Mouse (Mus musculus): ENCODE results near the gene Dlx3.

DNA sequence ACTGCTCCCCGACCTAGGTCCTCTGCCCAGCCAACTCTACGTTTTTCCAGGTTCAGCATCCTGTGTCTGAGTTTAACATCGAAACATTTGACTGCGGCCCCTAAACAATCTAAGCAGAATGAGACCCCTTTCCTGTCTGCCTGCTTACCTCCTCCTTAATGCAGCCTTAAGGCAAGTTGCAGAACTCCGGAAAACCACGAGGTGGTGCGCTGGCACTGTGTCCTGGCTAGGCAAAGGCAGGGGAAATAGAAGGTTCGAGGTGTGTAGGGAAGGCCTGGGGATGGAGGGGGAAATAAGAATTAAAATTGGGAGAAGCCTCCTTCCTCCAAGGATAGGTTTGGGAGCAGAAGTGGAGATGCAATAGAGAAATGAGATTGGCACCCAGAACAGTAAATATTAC, 1.4 kb upstream of the Dlx3 start:
- TF ChIP-seq CTCF (IDR thresholded peaks at IDR 0.05; ENCODE audit: low read depth) (peak; percentile 83), EP300 (IDR thresholded peaks at IDR 0.05; ENCODE audit: low read depth) (no peak)

Data from liver, embryonic 14.5 days (tissue).